Mouse (Mus musculus) kidney, postnatal 36 days (tissue): Measurements from ENCODE around the gene Wdr27.

Experiments used
- DNase-seq, 2 experiments: peaks; one replicate each; pipeline ENCODE4 v3.0.0; 2021 to 2022; ENCODE audit warnings: mixed read lengths in 2 of 2

The Wdr27 gene

GRCm38 (mm10) chr17:14816107-14816506, 126.9 kb downstream of the Wdr27 start:
- no peak for DNase-seq

- no peak for DNase-seq
Observed at GRCm38 (mm10) chr17:14815304-14815703, 127.7 kb downstream of the Wdr27 start.

GRCm38 (mm10) chr17:14812631-14813030, 130.3 kb downstream of the Wdr27 start:
- no peak for DNase-seq

- DNase-seq: no peak
Observed at GRCm38 (mm10) chr17:14812033-14812432, 130.9 kb downstream of the Wdr27 start.

- DNase-seq: no peak
Observed at GRCm38 (mm10) chr17:14806808-14807207, 136.2 kb downstream of the Wdr27 start.

GRCm38 (mm10) chr17:14799243-14799642, 143.7 kb downstream of the Wdr27 start:
- DNase-seq: no peak

- no peak for DNase-seq
Observed at GRCm38 (mm10) chr17:14795074-14795473, 147.9 kb downstream of the Wdr27 start.

- DNase-seq: no peak
Observed at GRCm38 (mm10) chr17:14779356-14779755, 163.6 kb downstream of the Wdr27 start.

- DNase-seq: no peak
Observed at GRCm38 (mm10) chr17:14771339-14771738, 171.6 kb downstream of the Wdr27 start.

GRCm38 (mm10) chr17:14770377-14770776, 172.6 kb downstream of the Wdr27 start:
- no peak for DNase-seq
